Mouse (Mus musculus): ENCODE results near the gene Tmem208.

Gene Tmem208

DNA sequence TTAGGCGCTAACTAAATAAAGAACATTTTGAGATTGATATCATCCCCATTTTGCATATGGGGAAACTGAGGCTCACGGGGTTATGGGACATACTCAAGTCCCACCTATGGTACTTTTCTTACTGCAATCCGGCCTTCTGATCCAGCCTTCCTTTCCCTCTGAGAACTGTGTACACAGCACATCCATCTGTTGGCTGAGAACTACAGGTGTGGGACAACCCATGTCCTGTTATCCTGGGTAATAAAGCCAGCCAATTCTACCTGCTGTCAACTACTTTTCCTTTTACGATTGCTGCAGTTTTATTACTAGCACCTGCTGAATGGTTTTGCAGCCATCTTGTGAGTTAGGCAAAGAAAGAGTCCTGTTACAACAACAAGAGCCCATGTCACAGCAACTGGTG is 28.4 kb downstream of the Tmem208 start:
- no peak for DNase-seq (ENCODE audit: low spot score)

DNA sequence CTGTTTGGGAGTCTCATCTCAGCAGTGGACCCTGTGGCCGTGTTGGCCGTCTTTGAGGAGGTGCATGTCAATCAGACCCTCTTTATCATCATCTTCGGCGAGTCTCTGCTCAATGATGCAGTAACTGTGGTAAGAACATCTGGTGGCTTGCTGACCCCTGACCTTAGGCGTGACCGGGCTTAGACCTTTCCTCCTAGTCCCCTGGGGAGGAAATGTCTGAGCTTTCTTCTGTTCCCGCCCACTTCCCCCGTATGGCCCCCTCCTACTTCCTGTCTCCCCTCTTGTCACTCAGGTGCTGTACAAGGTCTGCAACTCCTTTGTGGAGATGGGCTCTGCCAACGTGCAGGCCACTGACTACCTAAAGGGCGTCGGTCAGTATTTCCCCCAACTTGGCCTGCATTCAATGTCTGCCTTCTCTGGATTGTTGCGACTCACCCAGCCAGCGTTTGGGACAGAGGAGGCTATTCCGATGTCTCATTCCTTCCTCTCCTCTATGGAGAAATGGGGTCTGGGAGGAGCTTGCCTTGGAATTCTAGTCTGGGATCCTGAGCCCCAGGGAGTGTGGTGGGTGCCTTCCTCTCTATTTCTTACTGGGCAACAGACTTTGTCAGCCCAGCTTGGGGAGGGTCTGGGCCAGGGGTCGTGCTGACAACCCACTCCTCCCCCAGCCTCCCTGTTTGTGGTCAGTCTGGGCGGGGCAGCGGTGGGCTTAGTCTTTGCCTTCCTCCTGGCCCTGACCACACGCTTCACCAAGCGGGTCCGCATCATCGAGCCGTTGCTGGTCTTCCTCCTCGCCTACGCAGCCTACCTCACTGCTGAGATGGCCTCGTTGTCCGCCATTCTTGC is 29.2 kb downstream of the Tmem208 start:
- no peak for DNase-seq (ENCODE audit: low spot score)

DNA sequence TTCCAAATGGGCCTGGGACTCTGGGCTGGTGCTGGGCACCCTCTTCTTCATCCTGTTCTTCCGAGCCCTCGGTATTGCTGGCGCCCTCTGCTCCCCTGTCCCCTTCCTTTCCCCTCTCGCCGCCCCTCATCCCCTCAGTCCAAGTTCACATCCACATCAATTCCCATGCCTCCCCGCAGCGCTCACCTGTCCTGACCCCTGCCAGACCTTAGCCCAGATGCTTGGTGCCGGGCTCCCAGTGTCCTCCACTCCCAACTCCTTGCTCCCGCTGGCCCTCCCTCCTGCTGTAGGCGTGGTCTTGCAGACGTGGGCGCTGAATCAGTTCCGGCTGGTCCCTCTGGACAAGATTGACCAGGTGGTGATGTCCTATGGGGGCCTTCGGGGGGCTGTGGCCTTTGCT is 30.5 kb downstream of the Tmem208 start:
- DNase-seq (ENCODE audit: low spot score), result no peak

GRCm38 (mm10) chr8:105359208-105359607 is 33.1 kb downstream of the Tmem208 start:
- no peak for DNase-seq (ENCODE audit: low spot score)

GRCm38 (mm10) chr8:105359646-105360045 is 33.5 kb downstream of the Tmem208 start:
- peak; percentile 79 for DNase-seq (ENCODE audit: low spot score)

GRCm38 (mm10) chr8:105361751-105362702 is 35.9 kb downstream of the Tmem208 start:
- DNase-seq (ENCODE audit: low spot score), result no peak

GRCm38 (mm10) chr8:105367107-105367506 is 41.0 kb downstream of the Tmem208 start:
- DNase-seq (ENCODE audit: low spot score), result peak; percentile 31

- no peak for DNase-seq (ENCODE audit: low spot score)
Observed at GRCm38 (mm10) chr8:105372473-105372872, 46.3 kb downstream of the Tmem208 start.

GRCm38 (mm10) chr8:105373032-105373431 is 46.9 kb downstream of the Tmem208 start, which contains the start of gene Plekhg4:
Gene Plekhg4 (plus strand): TSS chr8:105373274.
- no peak for DNase-seq (ENCODE audit: low spot score)

- peak; percentile 59 for DNase-seq (ENCODE audit: low spot score)
Observed at GRCm38 (mm10) chr8:105374513-105374966, 48.4 kb downstream of the Tmem208 start.

DNA sequence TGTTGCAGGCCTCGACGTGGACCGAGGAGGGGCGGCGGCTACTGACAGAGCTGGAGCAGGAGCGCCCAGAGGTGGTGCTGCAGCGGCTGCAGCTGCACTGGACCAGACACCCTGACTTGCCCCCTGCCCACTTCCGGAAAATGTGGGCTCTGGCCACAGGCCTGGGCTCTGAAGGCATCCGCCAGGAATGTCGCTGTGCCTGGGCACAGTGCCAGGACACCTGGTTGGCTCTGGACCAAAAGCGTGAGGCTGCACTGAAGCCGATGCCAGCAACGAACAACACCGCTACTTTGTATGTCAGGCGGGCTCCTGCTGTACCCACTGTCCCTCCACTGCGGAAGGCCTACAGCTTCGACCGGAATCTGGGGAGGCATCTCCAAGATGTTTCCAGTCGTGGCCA is 52.5 kb downstream of the Tmem208 start:
- DNase-seq (ENCODE audit: low spot score), result no peak

GRCm38 (mm10) chr8:105380308-105380707 is 54.2 kb downstream of the Tmem208 start:
- DNase-seq (ENCODE audit: low spot score), result no peak

DNA sequence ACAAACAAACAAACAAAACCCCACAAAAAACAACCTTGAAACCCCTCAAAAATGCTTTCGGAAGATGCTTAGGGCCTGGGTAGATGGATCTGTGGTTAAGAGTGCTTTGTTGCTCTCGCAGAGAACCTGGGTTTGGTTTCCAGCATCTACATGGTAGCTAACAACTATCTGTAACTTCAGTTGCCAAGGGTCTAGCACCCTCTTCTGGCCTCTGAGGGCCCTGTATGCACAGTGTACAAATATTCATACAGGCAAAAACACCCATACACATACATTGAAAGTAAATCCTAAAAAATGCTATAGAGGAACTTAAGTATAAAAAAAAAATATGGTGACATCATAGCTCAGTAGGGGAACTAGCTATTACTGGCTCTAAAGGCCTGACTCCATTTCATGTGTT is 57.9 kb downstream of the Tmem208 start:
- no peak for DNase-seq (ENCODE audit: low spot score)

All from retina, embryonic 14.5 days (tissue).